Mouse (Mus musculus) hindbrain, embryonic 16.5 days (tissue): Measurements from ENCODE around the gene Gja8. TPM values are rescaled to one million over a fixed set of nuclear protein-coding genes. Genes with fewer than 3 reads are reported as not detected.

ENCODE experiments used
- ATAC-seq: fragments of 200-750 bp; cut with Nextera tagmentation; 2 replicates; pipeline ENCODE4 v1.8.0; 2017; ENCODE audit warnings: moderate TSS enrichment, moderate library complexity
- H3K27ac ChIP-seq: fragments of 300-500 bp; sonication (generic); 2 replicates; pipeline ENCODE4 v1.5.1; 2014; ENCODE audit warnings: low read depth, mild to moderate bottlenecking, control low read depth, low read length, moderate library complexity
- H3K27me3 ChIP-seq: fragments of 300-500 bp; sonication (generic); replicated peaks from 2 replicates; pipeline ENCODE4 v1.6.1; 2014; ENCODE audit warnings: low read length; ENCODE audit not compliant: control insufficient read depth, insufficient read depth
- H3K36me3 ChIP-seq: fragments of 300-500 bp; sonication (generic); 2 replicates; pipeline ENCODE4 v1.6.1; 2014; ENCODE audit warnings: mild to moderate bottlenecking, low read length, moderate library complexity, mixed read lengths; ENCODE audit not compliant: control insufficient read depth, insufficient read depth
- H3K4me1 ChIP-seq: fragments of 300-500 bp; sonication (generic); 2 replicates; pipeline ENCODE4 v1.6.1; 2014; ENCODE audit warnings: low read depth, low read length; ENCODE audit not compliant: control insufficient read depth, insufficient read depth
- H3K4me2 ChIP-seq: fragments of 300-500 bp; sonication (generic); 2 replicates; pipeline ENCODE4 v1.6.1; 2014; ENCODE audit warnings: mild to moderate bottlenecking, low read length, control low read depth, moderate library complexity
- H3K4me3 ChIP-seq: fragments of 300-500 bp; sonication (generic); 2 replicates; pipeline ENCODE4 v1.5.1; 2014; ENCODE audit warnings: mild to moderate bottlenecking, low read length, control low read depth, moderate library complexity
- H3K9ac ChIP-seq: fragments of 300-500 bp; sonication (generic); 2 replicates; pipeline ENCODE4 v1.6.1; 2014; ENCODE audit warnings: low read depth, mild to moderate bottlenecking, control low read depth, low read length, moderate library complexity
- H3K9me3 ChIP-seq: fragments of 300-500 bp; sonication (generic); 2 replicates; pipeline ENCODE4 v1.6.1; 2014; ENCODE audit warnings: mild to moderate bottlenecking, low read length, moderate library complexity; ENCODE audit not compliant: control insufficient read depth
- WGBS: fragments of 180-500 bp; shearing (Covaris S2); extraction: QIAGEN DNeasy Blood & Tissue Kit; methylation state at CpG from one replicate; pipeline ENCODE4 v1.1.7; 2014; 5-methylcytosine and 5-hydroxymethylcytosine counted together
- polyA plus RNA-seq: library from polyadenylated mRNA; unstranded; fragments of >200 nt; fragmentation: Nextera tagmentation; extraction: Ambion mirVana; gene quantifications from 2 replicates; pipeline ENCODE4 v1.2.1, GENCODE M21; 2015

The Gja8 gene
- polyA plus RNA-seq, 1 experiment from 2014 or later: 0.03 TPM

GRCm38 (mm10) chr3:96868566-96868965, 57.3 kb downstream of the Gja8 start:
- 97% methylated on average over 8 of the region's 8 CpGs for WGBS

GRCm38 (mm10) chr3:96867863-96868262, 58.0 kb downstream of the Gja8 start:
- Histone ChIP-seq H3K36me3 (peaks cover 26% of the 10 kb centered on the region), H3K4me3 (no peak overlapping the region), H3K4me1 (no peaks in the 10 kb centered on the region), H3K9me3 (no peaks in the 10 kb centered on the region), H3K27me3 (no peaks in the 10 kb centered on the region), H3K4me2 (no peak overlapping the region), H3K9ac (no peak overlapping the region), H3K27ac (no peak overlapping the region)
- no peak for ATAC-seq
- WGBS: 87% methylated on average over 3 of the region's 3 CpGs

More at GRCm38 (mm10) chr3:96868566-96868965, 57.3 kb downstream of the Gja8 start:
- Histone ChIP-seq H3K27me3 (no peaks in the 10 kb centered on the region), H3K27ac (no peak overlapping the region), H3K9ac (no peak overlapping the region), H3K4me1 (no peaks in the 10 kb centered on the region), H3K4me3 (no peak overlapping the region), H3K36me3 (peaks cover 28% of the 10 kb centered on the region), H3K4me2 (no peak overlapping the region), H3K9me3 (no peaks in the 10 kb centered on the region)
- ATAC-seq: no peak

Other genes with a start within 250 kb of the Gja8 start
- gene Pias3, start 229.6 kb downstream of the Gja8 start, polyA plus RNA-seq: 43.4 and 44.3 TPM in 2 replicates
- 20.4 and 22.4 TPM in 2 replicates for gene Nudt17, start 217.5 kb downstream of the Gja8 start, polyA plus RNA-seq
- gene Polr3c, start 198.4 kb downstream of the Gja8 start, polyA plus RNA-seq: 31.4 and 33.7 TPM in 2 replicates
- 72.2 and 82.0 TPM in 2 replicates for gene Rnf115, start 198.4 kb downstream of the Gja8 start, polyA plus RNA-seq
- 0.15 and 0.32 TPM in 2 replicates for gene Pdzk1, start 96.7 kb downstream of the Gja8 start, polyA plus RNA-seq
- 0.16 and 0.21 TPM in 2 replicates for gene Cd160, start 96.7 kb downstream of the Gja8 start, polyA plus RNA-seq
- 2.1 and 3.3 TPM in 2 replicates for gene Gja5, start 21.3 kb downstream of the Gja8 start, polyA plus RNA-seq
- 35.1 and 41.1 TPM in 2 replicates for gene Gpr89, start 20.7 kb downstream of the Gja8 start, polyA plus RNA-seq
- gene Acp6, start 232.8 kb upstream of the Gja8 start, polyA plus RNA-seq: 22.1 and 24.2 TPM in 2 replicates